Mouse (Mus musculus) erythroblast, embryonic 14.5 days (primary cell): ENCODE data around the gene Rnf186. TPM values are rescaled to one million over a fixed set of nuclear protein-coding genes. Genes with fewer than 3 reads are reported as not detected.

Experiments
- H3K27me3 ChIP-seq: 2 replicates; pipeline ENCODE4 v1.6.1; 2012; ENCODE audit warnings: inconsistent platforms; ENCODE audit not compliant: control insufficient read depth
- H3K36me3 ChIP-seq: 2 replicates; pipeline ENCODE4 v1.6.1; 2012; ENCODE audit warnings: mild to moderate bottlenecking, inconsistent platforms; ENCODE audit not compliant: control insufficient read depth
- H3K4me1 ChIP-seq: 2 replicates; pipeline ENCODE4 v1.6.1; 2012; ENCODE audit warnings: inconsistent platforms; ENCODE audit not compliant: control insufficient read depth
- H3K4me3 ChIP-seq: replicated peaks from 2 replicates; pipeline ENCODE3; 2012; ENCODE audit warnings: moderate library complexity, mild to moderate bottlenecking, inconsistent platforms
- H3K9me3 ChIP-seq: 2 replicates; pipeline ENCODE4 v1.6.1; 2012; ENCODE audit warnings: low read length, inconsistent platforms, mixed read lengths; ENCODE audit not compliant: control insufficient read depth
- GATA1 ChIP-seq: IDR thresholded peaks from 2 replicates; pipeline ENCODE4 v1.6.1; 2012; ENCODE audit warnings: low read length, inconsistent platforms, mixed read lengths
- TAL1 ChIP-seq: IDR thresholded peaks from 3 replicates; pipeline ENCODE4 v1.6.1; 2012; ENCODE audit warnings: low read length, inconsistent platforms, mixed read lengths
- polyA plus RNA-seq: library from polyadenylated mRNA; stranded (reverse); fragments of >175 nt; gene quantifications from 2 replicates; pipeline ENCODE4 v1.2.3, GENCODE M21; 2012

Gene Rnf186
- not detected in 2 replicates for polyA plus RNA-seq

DNA sequence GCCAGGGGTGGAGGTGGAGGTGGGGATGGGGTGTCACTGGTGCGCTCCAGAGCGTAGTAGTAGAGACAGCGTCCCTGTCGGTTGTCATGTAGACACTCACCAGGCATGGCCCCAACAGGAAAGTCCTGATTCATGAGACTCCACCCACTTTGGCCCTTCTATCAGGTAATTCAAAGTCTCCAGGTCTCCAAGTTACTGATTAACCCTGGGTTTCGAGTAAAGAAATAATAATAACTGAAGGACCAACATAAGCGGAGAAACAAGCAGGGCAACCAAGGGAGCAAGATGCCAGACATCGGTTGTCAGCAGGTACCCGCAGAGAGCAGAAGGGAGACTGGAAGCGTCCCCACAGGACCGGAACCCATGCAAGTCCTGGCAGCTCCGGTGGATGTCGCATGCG lies at the start of gene Rnf186:
TSS of gene Rnf186 (plus strand) at position 247 of the 400 bp plus-strand sequence.
- no peak within 1 kb of the TSS for H3K4me3 ChIP-seq
- no peaks in the 10 kb centered on the region for H3K9me3 ChIP-seq
- TF ChIP-seq GATA1: no peak
- TF ChIP-seq TAL1: no peak
- no peaks in the 10 kb centered on the region for H3K27me3 ChIP-seq
- peaks cover 3% of the 10 kb centered on the region for H3K4me1 ChIP-seq
- H3K36me3 ChIP-seq: no peaks in the 10 kb centered on the region

DNA sequence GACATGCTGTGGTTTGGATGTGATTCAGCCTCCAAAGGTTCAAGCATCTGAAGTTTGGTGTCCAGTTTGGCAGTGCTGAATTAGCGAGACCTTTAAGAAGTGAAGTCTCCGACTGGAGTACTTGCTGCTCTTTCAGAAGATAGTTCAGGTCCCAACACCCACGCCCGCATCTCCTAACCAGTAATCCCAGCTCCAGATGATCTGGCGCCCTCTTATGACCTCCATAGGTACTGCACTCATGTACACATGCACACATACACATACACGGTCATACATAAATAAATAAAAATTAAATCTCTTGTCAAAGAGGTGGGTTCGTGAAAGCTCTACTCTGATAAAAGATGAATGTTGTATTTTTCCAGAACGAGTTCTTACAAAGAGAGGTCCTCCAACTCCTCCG lies 49.6 kb upstream of the Rnf186 start:
- H3K36me3 ChIP-seq: no peaks in the 10 kb centered on the region

DNA sequence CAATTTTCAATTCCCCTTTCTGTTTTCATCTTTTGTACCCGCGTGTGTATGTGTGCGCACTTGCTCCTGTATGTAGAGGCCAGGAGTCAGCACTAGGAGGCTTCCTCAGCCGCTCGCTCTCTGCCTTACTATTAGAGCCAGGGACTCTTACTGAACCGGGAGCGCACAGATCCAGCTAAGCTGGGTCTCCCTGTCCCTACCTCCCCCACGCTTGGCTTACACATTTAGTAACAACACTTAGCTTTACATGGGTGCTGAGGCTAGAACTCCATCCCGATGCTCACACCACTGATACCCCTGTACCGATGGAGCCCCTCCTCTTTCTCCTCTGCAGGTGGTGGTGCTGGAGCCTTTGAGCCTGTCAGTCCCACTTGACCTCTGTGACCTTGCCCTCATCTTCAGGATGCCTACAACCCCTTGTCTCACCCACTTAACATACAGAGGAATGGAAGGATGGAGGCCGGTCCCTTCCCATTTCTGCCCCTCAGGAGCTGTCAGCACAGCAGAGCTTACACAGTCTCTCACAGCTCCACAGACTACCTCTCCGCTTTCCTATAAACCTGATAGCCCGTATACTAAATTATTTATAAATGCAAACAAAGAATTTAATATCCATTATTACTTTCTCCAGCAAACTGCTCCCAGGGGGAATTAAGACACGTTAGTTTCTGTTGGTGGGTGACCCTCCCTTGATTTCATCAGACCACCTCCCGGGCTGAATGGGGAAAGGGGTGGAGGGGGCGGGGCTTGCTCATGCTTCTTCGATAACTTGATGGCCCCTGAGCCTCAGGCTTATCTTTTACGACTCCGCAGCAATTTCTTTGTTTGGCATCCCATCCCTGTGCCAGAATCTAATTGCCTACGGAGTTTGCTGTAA lies 45.4 kb upstream of the Rnf186 start:
- Histone ChIP-seq H3K9me3 (peaks cover 3% of the 10 kb centered on the region; the same call in 1 of the 2 replicates), H3K27me3 (peaks cover 5% of the 10 kb centered on the region), H3K36me3 (no peaks in the 10 kb centered on the region), H3K4me3 (no peak overlapping the region), H3K4me1 (peaks cover 4% of the 10 kb centered on the region)
- TF ChIP-seq GATA1 (no peak), TAL1 (no peak)

More for the DNA sequence above, 49.6 kb upstream of the Rnf186 start:
- H3K4me3 ChIP-seq: no peak overlapping the region
- peaks cover 17% of the 10 kb centered on the region for H3K27me3 ChIP-seq
- TF ChIP-seq GATA1: no peak
- no peak for TF ChIP-seq TAL1
- peaks cover 18% of the 10 kb centered on the region for H3K4me1 ChIP-seq
- H3K9me3 ChIP-seq: peaks cover 3% of the 10 kb centered on the region; the same call in 1 of the 2 replicates

DNA sequence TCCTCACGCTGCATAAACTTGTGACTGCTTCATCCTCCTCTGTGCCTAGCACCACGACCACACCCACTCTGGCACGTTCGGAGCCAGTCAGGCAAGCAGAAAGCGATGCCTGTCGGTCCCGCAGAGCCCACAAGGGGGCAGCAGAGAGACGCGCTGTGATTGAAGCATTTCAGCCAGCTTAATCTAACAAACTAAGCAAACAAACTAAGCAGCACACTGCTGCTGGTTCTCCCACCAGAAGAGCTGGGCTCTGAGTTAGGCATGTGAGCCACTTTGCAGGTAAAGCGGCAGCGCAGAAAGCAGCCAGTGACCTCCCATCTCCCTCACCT lies 44.8 kb upstream of the Rnf186 start:
- H3K4me3 ChIP-seq: no peak overlapping the region
- H3K27me3 ChIP-seq: peaks cover 5% of the 10 kb centered on the region
- TF ChIP-seq TAL1: no peak
- peaks cover 2% of the 10 kb centered on the region; the same call in 1 of the 2 replicates for H3K9me3 ChIP-seq
- peaks cover 4% of the 10 kb centered on the region for H3K4me1 ChIP-seq
- no peaks in the 10 kb centered on the region for H3K36me3 ChIP-seq

DNA sequence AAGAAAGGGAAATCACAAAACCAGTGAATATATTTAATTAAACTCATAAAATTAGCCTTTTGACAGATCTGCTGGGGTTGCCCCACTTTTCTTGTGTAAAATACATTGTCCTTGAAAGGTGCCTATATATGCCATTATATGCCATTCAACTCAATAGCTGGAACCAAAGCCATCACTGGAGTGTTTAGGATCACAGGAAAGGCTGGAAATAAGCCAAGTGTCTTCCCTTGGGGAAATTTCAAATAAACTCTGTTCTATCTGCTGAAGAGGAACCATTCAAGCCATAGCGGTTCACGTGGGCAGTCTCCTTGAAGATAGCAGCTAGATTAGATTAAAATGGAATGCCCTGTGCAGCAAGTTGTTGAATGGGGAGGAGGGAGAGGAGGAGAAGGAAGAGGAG lies 41.4 kb upstream of the Rnf186 start:
- no peak for TF ChIP-seq TAL1
- Histone ChIP-seq H3K36me3 (no peaks in the 10 kb centered on the region), H3K4me3 (no peak overlapping the region), H3K4me1 (peaks cover 4% of the 10 kb centered on the region), H3K9me3 (no peaks in the 10 kb centered on the region), H3K27me3 (peaks cover 3% of the 10 kb centered on the region; the same call in 1 of the 2 replicates)

DNA sequence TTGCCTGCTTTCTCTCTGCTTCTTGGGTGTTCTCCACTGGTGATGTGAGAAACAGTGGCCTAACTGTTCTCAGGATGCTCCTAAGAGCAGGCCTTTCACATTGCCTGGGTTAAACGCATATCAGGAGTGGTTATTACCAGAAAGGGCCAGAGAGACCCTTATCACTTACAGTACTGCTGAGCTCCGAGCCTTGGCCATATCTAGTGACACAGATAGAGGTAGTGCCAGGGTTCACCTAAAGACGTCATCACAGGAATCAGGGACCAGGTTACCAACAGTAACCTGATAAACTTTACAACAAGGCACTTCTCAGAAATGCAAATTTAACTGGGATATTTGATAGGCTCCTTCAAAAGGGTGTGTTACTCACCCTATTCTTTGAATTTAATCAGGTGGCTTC lies 33.0 kb upstream of the Rnf186 start:
- Histone ChIP-seq H3K4me1 (no peaks in the 10 kb centered on the region), H3K9me3 (no peaks in the 10 kb centered on the region), H3K36me3 (no peaks in the 10 kb centered on the region), H3K27me3 (no peaks in the 10 kb centered on the region), H3K4me3 (no peak overlapping the region)
- TF ChIP-seq GATA1: no peak
- TF ChIP-seq TAL1: no peak

DNA sequence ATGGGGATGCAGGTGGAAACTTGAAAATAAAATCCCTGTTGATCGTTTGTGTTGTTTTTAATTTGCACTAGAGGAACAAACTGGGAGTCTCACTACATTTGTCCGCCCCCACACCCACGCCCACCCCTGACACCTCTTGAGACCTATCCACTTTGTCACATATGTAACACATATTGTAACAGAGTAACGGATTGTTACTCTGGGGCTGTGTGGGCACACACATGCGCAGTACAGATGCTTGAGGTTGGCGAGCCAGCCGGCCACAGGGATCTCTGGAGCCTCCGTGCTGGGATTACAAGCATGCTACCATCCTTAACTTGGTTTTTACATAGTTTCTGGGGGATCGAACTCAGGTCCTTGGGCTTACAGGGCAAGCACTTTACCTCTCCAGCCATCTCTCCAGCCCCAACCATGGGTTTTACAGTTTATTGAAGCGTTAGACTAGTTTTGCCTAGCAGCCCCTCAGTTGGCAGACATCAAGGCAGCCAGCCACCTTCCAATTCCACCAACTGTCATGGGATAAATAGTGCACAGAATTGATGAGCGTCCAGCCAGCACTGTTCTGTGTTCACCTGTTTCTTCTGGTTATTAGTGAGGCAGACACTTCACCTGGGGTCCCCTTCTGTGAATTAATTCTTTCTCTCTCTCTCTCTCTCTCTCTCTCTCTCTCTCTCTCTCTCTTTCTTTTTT lies 32.3 kb upstream of the Rnf186 start:
- no peak overlapping the region for H3K4me3 ChIP-seq
- H3K9me3 ChIP-seq: no peaks in the 10 kb centered on the region
- no peaks in the 10 kb centered on the region for H3K36me3 ChIP-seq
- no peaks in the 10 kb centered on the region for H3K4me1 ChIP-seq
- no peak for TF ChIP-seq TAL1
- TF ChIP-seq GATA1: no peak
- no peaks in the 10 kb centered on the region for H3K27me3 ChIP-seq

DNA sequence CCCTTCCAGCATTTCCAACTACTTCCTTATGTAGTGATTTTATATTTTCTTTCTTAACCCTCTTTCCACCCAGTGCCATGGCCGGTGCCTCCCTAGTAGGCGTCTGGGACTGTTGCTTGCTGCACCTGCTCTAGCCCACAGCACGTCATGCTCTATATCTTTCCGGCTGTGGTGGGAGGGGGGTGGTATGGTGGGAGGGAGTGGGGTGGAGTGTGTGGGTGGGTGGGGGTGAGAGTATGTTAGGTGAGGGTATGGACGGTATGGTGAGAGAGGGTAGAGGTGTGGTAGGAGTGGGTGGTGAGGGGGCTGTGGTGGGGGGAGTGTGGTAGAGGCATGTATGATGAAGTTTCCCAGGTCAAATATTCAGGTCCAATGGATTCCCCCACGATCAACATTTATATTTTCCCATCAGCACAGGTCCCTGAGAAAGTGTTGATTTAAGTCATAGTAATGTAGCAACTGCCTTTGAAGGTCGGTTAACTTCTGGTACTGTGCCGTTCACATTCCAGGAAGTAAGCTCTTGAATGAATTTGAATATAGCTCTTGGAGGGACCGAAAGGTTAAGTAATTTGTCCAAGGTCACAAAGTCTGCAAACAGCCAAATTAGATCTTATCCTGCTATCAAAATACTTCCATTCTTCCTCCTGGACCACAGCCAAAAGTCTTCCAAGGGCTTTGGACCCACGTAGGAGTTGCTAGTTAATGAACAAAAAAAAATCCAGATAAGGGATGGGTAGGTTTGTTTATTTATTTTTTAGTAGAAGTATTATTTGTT lies 28.2 kb upstream of the Rnf186 start:
- peaks cover 2% of the 10 kb centered on the region; the same call in 1 of the 2 replicates for H3K4me1 ChIP-seq
- TF ChIP-seq GATA1 (no peak), TAL1 (no peak)

DNA sequence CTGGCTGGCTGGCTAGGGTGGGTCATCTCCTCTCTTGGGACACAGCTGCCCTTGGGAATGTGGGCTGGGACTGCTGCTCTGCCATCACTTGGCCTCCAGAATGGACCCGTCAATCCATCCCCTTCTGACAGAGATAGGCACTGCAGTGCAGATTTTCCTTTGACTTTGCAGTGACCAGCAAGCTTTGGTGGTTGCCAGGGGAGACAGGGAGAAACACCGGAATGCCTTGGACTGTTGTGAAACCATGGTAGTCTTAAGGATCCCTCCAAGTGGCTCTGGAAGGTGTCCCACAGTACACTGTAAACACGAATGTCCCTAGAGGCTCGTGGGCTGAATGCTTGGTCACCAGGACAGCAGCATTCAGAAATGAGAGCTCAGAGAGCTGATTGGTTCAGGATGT lies 27.4 kb upstream of the Rnf186 start:
- no peaks in the 10 kb centered on the region for H3K36me3 ChIP-seq
- peaks cover 4% of the 10 kb centered on the region; the same call in 1 of the 2 replicates for H3K4me1 ChIP-seq
- no peaks in the 10 kb centered on the region for H3K9me3 ChIP-seq
- H3K4me3 ChIP-seq: no peak overlapping the region
- no peaks in the 10 kb centered on the region for H3K27me3 ChIP-seq
- TF ChIP-seq TAL1: no peak
- TF ChIP-seq GATA1: no peak

More for the DNA sequence above, 28.2 kb upstream of the Rnf186 start:
- no peaks in the 10 kb centered on the region for H3K9me3 ChIP-seq
- H3K36me3 ChIP-seq: no peaks in the 10 kb centered on the region
- H3K4me3 ChIP-seq: no peak overlapping the region
- no peaks in the 10 kb centered on the region for H3K27me3 ChIP-seq
